Mouse (Mus musculus): ENCODE results near the gene Galntl5. TPM values are rescaled to one million over a fixed set of nuclear protein-coding genes. Genes with fewer than 3 reads are reported as not detected.

Gene Galntl5
- polyA plus RNA-seq (2017; shearing (Covaris generic)) = not detected

GRCm38 (mm10) chr5:25181004-25181531 is at the start of gene Galntl5:
Galntl5 (plus strand) TSS chr5:25181460.

GRCm38 (mm10) chr5:25221604-25222003 is 40.3 kb downstream of the Galntl5 start, which contains the start of gene Galnt11:
Galnt11 (plus strand) TSS chr5:25221904.

GRCm38 (mm10) chr5:25222752-25223702 is 41.8 kb downstream of the Galntl5 start, which contains the start of gene E130116L18Rik:
E130116L18Rik (minus strand) TSS chr5:25223153.

Other genes with a start within 250 kb of the Galntl5 start
- 36.4 TPM for gene Prkag2, start 80.8 kb upstream of the Galntl5 start, polyA plus RNA-seq (2017; shearing (Covaris generic))
- 9.9 TPM for gene Galnt11, start 40.4 kb downstream of the Galntl5 start, polyA plus RNA-seq (2017; shearing (Covaris generic))
- not detected for gene E130116L18Rik, start 41.7 kb downstream of the Galntl5 start, polyA plus RNA-seq (2017; shearing (Covaris generic))